ENCODE assay signal across 26 mouse cellular contexts in genomic region chr1:64938907-64939306, GRCm38 (mm10).
"Had no signal": no experiment of that assay in that cellular context is flagged by ENCODE, and none has a peak within 500 bp of the region (broad histone marks: within the 10 kb centered on the region; RNA-seq: fewer than 3 reads in every experiment).

No protein-coding gene starts in this region.

- H3K4me1 ChIP-seq: heart, embryonic 15.5 days; hindbrain, embryonic 13.5 days; hindbrain, embryonic 15.5 days; kidney, embryonic 15.5 days; limb, embryonic 10.5 days; limb, embryonic 12.5 days; liver, embryonic 13.5 days had no signal

- H3K36me3 ChIP-seq: heart, embryonic 15.5 days; liver, embryonic 13.5 days had no signal

- H3K4me3 ChIP-seq: heart, embryonic 13.5 days; heart, embryonic 15.5 days; hindbrain, embryonic 13.5 days; hindbrain, embryonic 15.5 days; kidney, embryonic 15.5 days; layer of hippocampus, adult 2 months; left cerebral cortex, adult 2 months; limb, embryonic 10.5 days; limb, embryonic 12.5 days; liver, embryonic 13.5 days had no signal

- H3K9ac ChIP-seq: heart, embryonic 13.5 days; heart, embryonic 15.5 days; hindbrain, embryonic 13.5 days; hindbrain, embryonic 15.5 days; kidney, embryonic 15.5 days; limb, embryonic 12.5 days; liver, embryonic 13.5 days had no signal

- H3K27ac ChIP-seq: heart, embryonic 13.5 days; heart, embryonic 15.5 days; hindbrain, embryonic 13.5 days; hindbrain, embryonic 15.5 days; hindbrain, postnatal 0 days; kidney, embryonic 15.5 days; kidney, postnatal 0 days; layer of hippocampus, adult 2 months; left cerebral cortex, adult 2 months; limb, embryonic 10.5 days; limb, embryonic 12.5 days; liver, embryonic 13.5 days had no signal

- H3K4me2 ChIP-seq: heart, embryonic 11.5 days; heart, embryonic 13.5 days; heart, embryonic 15.5 days; hindbrain, embryonic 13.5 days; hindbrain, embryonic 15.5 days; kidney, embryonic 15.5 days; limb, embryonic 12.5 days; liver, embryonic 11.5 days; liver, embryonic 13.5 days had no signal

- ATAC-seq: hindbrain, postnatal 0 days; intestine, embryonic 16.5 days had no signal

- H3K27me3 ChIP-seq: heart, embryonic 13.5 days; heart, embryonic 15.5 days; hindbrain, embryonic 13.5 days; hindbrain, embryonic 15.5 days; kidney, embryonic 15.5 days; limb, embryonic 12.5 days; liver, embryonic 13.5 days had no signal

- DNase-seq: gastrocnemius, postnatal 14 days; gastrocnemius, postnatal 36 days; heart, adult 18-20 months; heart, postnatal 14 days; heart, postnatal 36 days; kidney, adult 11 months; kidney, adult 2 months; kidney, adult 9 months; kidney, postnatal 14 days; kidney, postnatal 36 days; liver; liver, embryonic 13.5 days had no signal

- H3K9me3 ChIP-seq: heart, embryonic 15.5 days; hindbrain, embryonic 13.5 days; hindbrain, embryonic 15.5 days; kidney, embryonic 15.5 days; limb, embryonic 10.5 days; liver, embryonic 13.5 days had no signal
